In genomic region chr11:102267480-102267879, GRCm38 (mm10) we compare ENCODE assay signal across 8 mouse cellular contexts. TPM values are rescaled to one million over a fixed set of nuclear protein-coding genes. Genes with fewer than 3 reads are reported as not detected.
DNase-seq lines count a peak whose midpoint lies in the region; ATAC-seq and TF ChIP-seq lines count a peak whose summit lies in the region.

No protein-coding gene starts in this region.

- in situ Hi-C loops in CH12.LX (cut with MboI; ENCODE audit: low pct_ligation_motif_present, low pct_unique_long_range_greater_than_20kb, low sequenced_read_pairs) = no loop called here

- no peak overlapping the region for H3K27ac ChIP-seq in CH12.LX (ENCODE audit: insufficient read depth, low read depth)
- H3K27ac ChIP-seq in forebrain, embryonic 10.5 days = 0 out of 2 replicates have a peak overlapping the region, but pooled peaks have one; percentile 27
- no peak overlapping the region for H3K27ac ChIP-seq in heart, embryonic 16.5 days (ENCODE audit: low read length)
- no peak overlapping the region for H3K27ac ChIP-seq in liver, postnatal 0 days (ENCODE audit: low read depth)
- no peak overlapping the region for H3K27ac ChIP-seq in neural tube, embryonic 15.5 days (replicated peaks)

- H3K36me3 ChIP-seq in CH12.LX (replicated peaks in 1 of 2; ENCODE audit: control insufficient read depth in 1 of 2, insufficient read depth in 1 of 2, low read length in 1 of 2) = peaks cover 24 to 36% of the 10 kb centered on the region in 2 experiments
- H3K36me3 ChIP-seq in forebrain, embryonic 10.5 days (replicated peaks) = peaks cover 26% of the 10 kb centered on the region
- H3K36me3 ChIP-seq in heart, embryonic 16.5 days (ENCODE audit: control insufficient read depth, insufficient read depth) = no peaks in the 10 kb centered on the region
- peaks cover 3% of the 10 kb centered on the region; the same call in 1 of the 2 replicates for H3K36me3 ChIP-seq in liver, postnatal 0 days (replicated peaks; ENCODE audit: insufficient read depth, low read length)
- H3K36me3 ChIP-seq in neural tube, embryonic 15.5 days = no peaks in the 10 kb centered on the region

- dilution Hi-C loops in CH12.LX (cut with MboI; ENCODE audit: extremely low pct_ligation_motif_present, extremely low pct_unique_long_range_greater_than_20kb, low sequenced_read_pairs) = no loop called here

- H3K4me2 ChIP-seq in CH12.LX (ENCODE audit: insufficient read depth, low read depth, poor library complexity, severe bottlenecking) = peak overlapping the region; percentile 23; the same call in 1 of the 2 replicates
- H3K4me2 ChIP-seq in heart, embryonic 16.5 days (ENCODE audit: low read depth, low read length) = peak overlapping the region; percentile 28; the same call in 1 of the 2 replicates
- peak overlapping the region; percentile 11; the same call in 1 of the 2 replicates for H3K4me2 ChIP-seq in liver, postnatal 0 days (ENCODE audit: low read depth, low read length)
- H3K4me2 ChIP-seq in neural tube, embryonic 15.5 days = peak overlapping the region; percentile 27

- peaks cover 0 to 15% of the 10 kb centered on the region in 2 experiments; a peak in 2 of 4 replicates for H3K4me1 ChIP-seq in CH12.LX (ENCODE audit: control insufficient read depth in 1 of 2, insufficient read depth in 2 of 2)
- peaks cover 8% of the 10 kb centered on the region for H3K4me1 ChIP-seq in forebrain, embryonic 10.5 days
- H3K4me1 ChIP-seq in heart, embryonic 16.5 days (ENCODE audit: control insufficient read depth, insufficient read depth, low read length) = peaks cover 14% of the 10 kb centered on the region; the same call in 1 of the 2 replicates
- 0 out of 2 replicates have a peak, but pooled peaks cover 4% of the 10 kb centered on the region for H3K4me1 ChIP-seq in liver, postnatal 0 days (ENCODE audit: insufficient read depth)
- H3K4me1 ChIP-seq in neural tube, embryonic 15.5 days = peaks cover 9% of the 10 kb centered on the region

- ATAC-seq in heart, embryonic 16.5 days (replicated peaks; ENCODE audit: extremely low read depth, insufficient read depth, low FRiP score) = peak; percentile 59
- ATAC-seq in liver, postnatal 0 days = peak; percentile 71
- peak; percentile 74; the same call in 1 of the 2 replicates for ATAC-seq in neural tube, embryonic 15.5 days (ENCODE audit: low FRiP score)

- H3K79me2 ChIP-seq in CH12.LX (replicated peaks; ENCODE audit: control insufficient read depth, extremely low read depth, insufficient read depth, poor library complexity, severe bottlenecking) = no peaks in the 10 kb centered on the region

- no peaks in the 10 kb centered on the region for H3K9me3 ChIP-seq in CH12.LX (replicated peaks; ENCODE audit: low read length)
- H3K9me3 ChIP-seq in forebrain, embryonic 10.5 days = no peaks in the 10 kb centered on the region
- H3K9me3 ChIP-seq in heart, embryonic 16.5 days (replicated peaks; ENCODE audit: control insufficient read depth, low read length) = no peaks in the 10 kb centered on the region
- H3K9me3 ChIP-seq in liver, postnatal 0 days (ENCODE audit: low read length) = no peaks in the 10 kb centered on the region
- no peaks in the 10 kb centered on the region for H3K9me3 ChIP-seq in neural tube, embryonic 15.5 days (replicated peaks)

- peak; percentile 81 for TF ChIP-seq RAD21 in CH12.LX (IDR thresholded peaks at IDR 0.05; ENCODE audit: low read depth, low read length)

- H3K27me3 ChIP-seq in CH12.LX (replicated peaks) = peaks cover 6% of the 10 kb centered on the region
- no peaks in the 10 kb centered on the region for H3K27me3 ChIP-seq in forebrain, embryonic 10.5 days (ENCODE audit: poor library complexity, severe bottlenecking)
- no peaks in the 10 kb centered on the region for H3K27me3 ChIP-seq in heart, embryonic 16.5 days (ENCODE audit: control insufficient read depth, insufficient read depth, low read length)
- no peaks in the 10 kb centered on the region for H3K27me3 ChIP-seq in liver, postnatal 0 days (ENCODE audit: insufficient read depth, low read length)
- no peaks in the 10 kb centered on the region; the same call in 1 of the 2 replicates for H3K27me3 ChIP-seq in neural tube, embryonic 15.5 days (replicated peaks)

- no peak for TF ChIP-seq POLR2A in CH12.LX (IDR thresholded peaks at IDR 0.05; ENCODE audit: low read depth, low read length)
- no peak for TF ChIP-seq POLR2A in brain, embryonic 14.5 days (IDR thresholded peaks at IDR 0.05; ENCODE audit: borderline replicate concordance, extremely low read depth, insufficient read depth, insufficient read length, poor library complexity, severe bottlenecking)

- TF ChIP-seq EP300 in CH12.LX (IDR thresholded peaks at IDR 0.05; ENCODE audit: low read length) = no peak
- TF ChIP-seq EP300 in liver, postnatal 0 days (IDR thresholded peaks at IDR 0.05; ENCODE audit: low read depth) = no peak

- peak; percentile 62 for DNase-seq in CH12.LX (ENCODE audit: extremely low read depth)
- DNase-seq in brain, embryonic 14.5 days (ENCODE audit: low read depth) = peak; percentile 90
- DNase-seq in forebrain, embryonic 10.5 days (ENCODE audit: extremely low spot score, low spot score) = peak; percentile 71
- peak; percentile 80 for DNase-seq in kidney, postnatal 14 days
- DNase-seq in liver, postnatal 0 days = peak; percentile 70
- peak; percentile 71 for DNase-seq in thymus, postnatal 14 days

- no peak overlapping the region for H3K9ac ChIP-seq in CH12.LX (ENCODE audit: insufficient read depth, low read depth)
- H3K9ac ChIP-seq in heart, embryonic 16.5 days (ENCODE audit: low read length) = peak overlapping the region; percentile 46
- no peak overlapping the region for H3K9ac ChIP-seq in liver, postnatal 0 days (replicated peaks)
- H3K9ac ChIP-seq in neural tube, embryonic 15.5 days (replicated peaks) = no peak overlapping the region

- no peak overlapping the region for H3K4me3 ChIP-seq in CH12.LX (replicated peaks in 1 of 3; ENCODE audit: low read depth in 2 of 3, low read length in 2 of 3, poor library complexity in 1 of 3)
- peak overlapping the region; percentile 18; the same call in 1 of the 2 replicates for H3K4me3 ChIP-seq in forebrain, embryonic 10.5 days
- no peak overlapping the region for H3K4me3 ChIP-seq in heart, embryonic 16.5 days (ENCODE audit: low read length)
- H3K4me3 ChIP-seq in liver, postnatal 0 days (ENCODE audit: low read depth, low read length) = no peak overlapping the region
- no peak overlapping the region for H3K4me3 ChIP-seq in neural tube, embryonic 15.5 days (replicated peaks)

- peak; percentile 29 to 85 for TF ChIP-seq CTCF in CH12.LX (conservative IDR thresholded peaks at IDR 0.05 in 1 of 2, IDR thresholded peaks at IDR 0.05 in 1 of 2; ENCODE audit: low read depth in 2 of 2, low read length in 2 of 2)
- peak; percentile 79 for TF ChIP-seq CTCF in brain, embryonic 14.5 days (IDR thresholded peaks at IDR 0.05; ENCODE audit: borderline replicate concordance, extremely low read depth, insufficient read depth, insufficient read length)
- TF ChIP-seq CTCF in liver, postnatal 0 days (IDR thresholded peaks at IDR 0.05; ENCODE audit: low read depth) = peak; percentile 79

- WGBS in forebrain, embryonic 10.5 days = 11% methylated on average over 11 of the region's 11 CpGs
- WGBS in heart, embryonic 16.5 days = 4% methylated on average over 11 of the region's 11 CpGs
- 9% methylated on average over 11 of the region's 11 CpGs for WGBS in liver, postnatal 0 days (ENCODE audit: insufficient replicate concordance)
- WGBS in neural tube, embryonic 15.5 days = 7% methylated on average over 11 of the region's 11 CpGs

RNA-seq across cellular contexts. Expression of gene Asb16, which starts 1.1 kb away (rescaled TPM):
- total RNA-seq in CH12.LX (2012; rRNA removed) (0.04 TPM in 1 of 2 replicates, not detected in the other), CH12.LX (2014; rRNA removed) (not detected in 2 replicates)
- polyA plus RNA-seq in CH12.LX (2012; ENCODE audit: insufficient read length, low read depth) = not detected in 2 replicates
- polyA plus RNA-seq in brain, embryonic 14.5 days (2012; rRNA removed) = 0.25 and 0.56 TPM in 2 replicates
- 0.05 and 0.06 TPM in 2 replicates for polyA plus RNA-seq in forebrain, embryonic 10.5 days (2016; fragmentation: Nextera tagmentation; extraction: Ambion mirVana)
- 0.08 and 0.09 TPM in 2 replicates for polyA plus RNA-seq in heart, embryonic 16.5 days (2015; fragmentation: Nextera tagmentation; extraction: Ambion mirVana)
- polyA plus RNA-seq in liver, postnatal 0 days (2015; fragmentation: Nextera tagmentation; extraction: Ambion mirVana) = not detected in 2 replicates
- polyA plus RNA-seq in neural tube, embryonic 15.5 days (2015; fragmentation: Nextera tagmentation; extraction: Ambion mirVana) = 0.10 and 0.12 TPM in 2 replicates

RNA-seq across cellular contexts. Expression of gene Tmub2, which starts 17.3 kb away (rescaled TPM):
- total RNA-seq in CH12.LX (2012; rRNA removed) (27.8 and 31.0 TPM in 2 replicates), CH12.LX (2014; rRNA removed) (24.8 and 27.0 TPM in 2 replicates)
- 32.4 and 32.9 TPM in 2 replicates for polyA plus RNA-seq in CH12.LX (2012; ENCODE audit: insufficient read length, low read depth)
- 74.7 and 88.3 TPM in 2 replicates for polyA plus RNA-seq in brain, embryonic 14.5 days (2012; rRNA removed)
- polyA plus RNA-seq in forebrain, embryonic 10.5 days (2016; fragmentation: Nextera tagmentation; extraction: Ambion mirVana) = 44.9 and 46.0 TPM in 2 replicates
- polyA plus RNA-seq in heart, embryonic 16.5 days (2015; fragmentation: Nextera tagmentation; extraction: Ambion mirVana) = 42.6 and 44.9 TPM in 2 replicates
- 19.4 and 20.8 TPM in 2 replicates for polyA plus RNA-seq in liver, postnatal 0 days (2015; fragmentation: Nextera tagmentation; extraction: Ambion mirVana)
- polyA plus RNA-seq in neural tube, embryonic 15.5 days (2015; fragmentation: Nextera tagmentation; extraction: Ambion mirVana) = 79.8 and 83.7 TPM in 2 replicates

RNA-seq across cellular contexts. Expression of gene BC030867, which starts 18.8 kb away (rescaled TPM):
- 25.6 and 26.2 TPM in 2 replicates for total RNA-seq in CH12.LX (2012; rRNA removed)
- 9.7 and 11.4 TPM in 2 replicates for total RNA-seq in CH12.LX (2014; rRNA removed)
- 34.0 and 35.2 TPM in 2 replicates for polyA plus RNA-seq in CH12.LX (2012; ENCODE audit: insufficient read length, low read depth)
- 5.0 and 8.2 TPM in 2 replicates for polyA plus RNA-seq in brain, embryonic 14.5 days (2012; rRNA removed)
- polyA plus RNA-seq in forebrain, embryonic 10.5 days (2016; fragmentation: Nextera tagmentation; extraction: Ambion mirVana) = 27.3 TPM in 2 replicates
- polyA plus RNA-seq in heart, embryonic 16.5 days (2015; fragmentation: Nextera tagmentation; extraction: Ambion mirVana) = 11.8 and 12.3 TPM in 2 replicates
- 4.7 and 4.9 TPM in 2 replicates for polyA plus RNA-seq in liver, postnatal 0 days (2015; fragmentation: Nextera tagmentation; extraction: Ambion mirVana)
- 2.2 and 5.1 TPM in 2 replicates for polyA plus RNA-seq in neural tube, embryonic 15.5 days (2015; fragmentation: Nextera tagmentation; extraction: Ambion mirVana)

RNA-seq across cellular contexts. Expression of gene Atxn7l3, which starts 29.0 kb away (rescaled TPM):
- 46.6 and 51.3 TPM in 2 replicates for total RNA-seq in CH12.LX (2012; rRNA removed)
- total RNA-seq in CH12.LX (2014; rRNA removed) = 38.3 and 40.7 TPM in 2 replicates
- polyA plus RNA-seq in CH12.LX (2012; ENCODE audit: insufficient read length, low read depth) = 52.0 and 59.0 TPM in 2 replicates
- 116 and 130 TPM in 2 replicates for polyA plus RNA-seq in brain, embryonic 14.5 days (2012; rRNA removed)
- polyA plus RNA-seq in forebrain, embryonic 10.5 days (2016; fragmentation: Nextera tagmentation; extraction: Ambion mirVana) = 14.1 and 15.6 TPM in 2 replicates
- 7.1 and 9.1 TPM in 2 replicates for polyA plus RNA-seq in heart, embryonic 16.5 days (2015; fragmentation: Nextera tagmentation; extraction: Ambion mirVana)
- polyA plus RNA-seq in liver, postnatal 0 days (2015; fragmentation: Nextera tagmentation; extraction: Ambion mirVana) = 4.5 and 4.6 TPM in 2 replicates
- polyA plus RNA-seq in neural tube, embryonic 15.5 days (2015; fragmentation: Nextera tagmentation; extraction: Ambion mirVana) = 27.2 and 28.1 TPM in 2 replicates

RNA-seq across cellular contexts. Expression of gene Hdac5, which starts 37.5 kb away (rescaled TPM):
- total RNA-seq in CH12.LX (2012; rRNA removed) (49.6 and 49.9 TPM in 2 replicates), CH12.LX (2014; rRNA removed) (23.3 and 24.9 TPM in 2 replicates)
- 46.4 and 53.9 TPM in 2 replicates for polyA plus RNA-seq in CH12.LX (2012; ENCODE audit: insufficient read length, low read depth)
- 147 and 153 TPM in 2 replicates for polyA plus RNA-seq in brain, embryonic 14.5 days (2012; rRNA removed)
- 39.8 and 44.6 TPM in 2 replicates for polyA plus RNA-seq in forebrain, embryonic 10.5 days (2016; fragmentation: Nextera tagmentation; extraction: Ambion mirVana)
- polyA plus RNA-seq in heart, embryonic 16.5 days (2015; fragmentation: Nextera tagmentation; extraction: Ambion mirVana) = 86.7 and 96.4 TPM in 2 replicates
- polyA plus RNA-seq in liver, postnatal 0 days (2015; fragmentation: Nextera tagmentation; extraction: Ambion mirVana) = 17.7 and 17.8 TPM in 2 replicates
- 74.0 and 77.4 TPM in 2 replicates for polyA plus RNA-seq in neural tube, embryonic 15.5 days (2015; fragmentation: Nextera tagmentation; extraction: Ambion mirVana)
